Mouse (Mus musculus) CH12.LX (cell line): ENCODE measurements around the gene Gm44502.

ENCODE experiments used
- CTCF ChIP-seq, 2 experiments: IDR thresholded peaks in 1 of 2; conservative IDR thresholded peaks in 1 of 2; 2 replicates each; pipeline ENCODE4 v1.5.1; 2011 to 2012; ENCODE audit warnings: low read depth in 2 of 2, low read length in 2 of 2, improper control_type of control experiment in 1 of 2, inconsistent platforms in 1 of 2, mild to moderate bottlenecking in 1 of 2, moderate library complexity in 1 of 2
- EP300 ChIP-seq: IDR thresholded peaks from 2 replicates; pipeline ENCODE4 v1.6.1; 2011; ENCODE audit warnings: low read length, improper control_type of control experiment
- POLR2A ChIP-seq: IDR thresholded peaks from 2 replicates; pipeline ENCODE4 v1.6.1; 2011; ENCODE audit warnings: low read depth, mild to moderate bottlenecking, improper control_type of control experiment, low read length

DNA sequence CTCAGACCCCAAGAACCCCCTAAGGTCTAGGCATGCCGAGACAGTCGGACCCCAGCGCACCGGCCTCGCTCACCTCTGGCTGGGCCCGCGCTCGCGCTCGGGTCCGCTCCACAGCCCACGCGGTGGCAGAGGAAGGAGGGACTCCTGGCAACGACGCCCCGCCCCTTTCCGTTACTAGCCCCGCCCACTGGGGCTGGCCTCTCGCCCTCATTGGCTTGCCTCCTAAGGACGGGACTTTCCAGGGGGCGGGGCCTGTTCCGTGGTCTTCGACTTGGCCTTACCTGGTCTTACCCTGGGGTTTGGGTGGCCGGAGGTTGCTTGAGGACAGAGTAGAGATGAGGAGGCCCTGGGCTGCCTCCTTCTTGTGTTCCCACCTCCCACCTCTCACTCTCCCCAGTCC is 19.4 kb downstream of the Gm44502 start, which contains the start of gene Syce3:
- TF ChIP-seq POLR2A (no peak), EP300 (no peak), CTCF (conservative IDR thresholded peaks at IDR 0.05 in 1 of 2, IDR thresholded peaks at IDR 0.05 in 1 of 2; ENCODE audit: low read depth in 2 of 2, low read length in 2 of 2) (no peak)
